Mouse (Mus musculus): ENCODE measurements around the gene Gm20911. TPM values are rescaled to one million over a fixed set of nuclear protein-coding genes. Genes with fewer than 3 reads are reported as not detected.
"Not testable (repeated sequence)": the region's sequence is repeated elsewhere in the genome, so short reads cannot be mapped to it uniquely, and the experiment has no call there.

Gene Gm20911
- not detected in 2 replicates for total RNA-seq (2015)
- total RNA-seq (2017): not detected in 2 replicates

DNA sequence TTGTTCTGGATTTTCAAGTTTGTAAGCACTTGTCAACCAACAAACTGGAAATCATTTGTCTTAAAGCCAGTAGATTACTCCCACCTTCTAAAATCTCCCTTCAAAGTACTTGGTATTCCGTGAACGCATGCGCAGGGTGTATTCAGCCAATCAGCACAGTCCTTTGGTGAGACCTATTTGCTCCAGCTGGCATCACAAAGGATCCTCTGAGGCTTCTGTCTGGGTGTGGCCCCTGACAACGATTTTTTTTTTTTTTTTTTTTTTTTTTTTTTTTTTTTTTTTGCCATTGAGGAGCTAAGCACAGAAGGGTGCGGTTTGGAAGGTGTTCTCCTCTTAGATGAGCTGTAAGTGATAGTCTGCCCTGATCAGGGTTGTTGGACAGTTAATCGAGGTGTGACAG is at the start of gene Gm20911:
Gm20911 (plus strand) TSS at position 301 of the 400 bp plus-strand sequence.
- not testable (repeated sequence) for ATAC-seq (ENCODE audit: poor library complexity, severe bottlenecking)
